Mouse (Mus musculus): Measurements from ENCODE around the gene Cep170b. TPM values are rescaled to one million over a fixed set of nuclear protein-coding genes. Genes with fewer than 3 reads are reported as not detected.

The Cep170b gene
- polyA plus RNA-seq, 1 experiment from 2014 or later = 20.1 TPM

GRCm38 (mm10) chr12:112772306-112772705 is 52.1 kb downstream of the Cep170b start:
- H3K4me3 ChIP-seq (replicated peaks) = no peak overlapping the region
- H3K9ac ChIP-seq = no peak overlapping the region
- H3K4me1 ChIP-seq (replicated peaks) = 0 out of 2 replicates have a peak, but pooled peaks cover 2% of the 10 kb centered on the region
- H3K9me3 ChIP-seq = no peaks in the 10 kb centered on the region
- H3K4me2 ChIP-seq (replicated peaks) = no peak overlapping the region
- H3K27me3 ChIP-seq (replicated peaks) = no peaks in the 10 kb centered on the region
- no peak for ATAC-seq
- WGBS = 89% methylated on average over 14 of the region's 14 CpGs
- no peak overlapping the region for H3K27ac ChIP-seq
- no peaks in the 10 kb centered on the region for H3K36me3 ChIP-seq

DNA sequence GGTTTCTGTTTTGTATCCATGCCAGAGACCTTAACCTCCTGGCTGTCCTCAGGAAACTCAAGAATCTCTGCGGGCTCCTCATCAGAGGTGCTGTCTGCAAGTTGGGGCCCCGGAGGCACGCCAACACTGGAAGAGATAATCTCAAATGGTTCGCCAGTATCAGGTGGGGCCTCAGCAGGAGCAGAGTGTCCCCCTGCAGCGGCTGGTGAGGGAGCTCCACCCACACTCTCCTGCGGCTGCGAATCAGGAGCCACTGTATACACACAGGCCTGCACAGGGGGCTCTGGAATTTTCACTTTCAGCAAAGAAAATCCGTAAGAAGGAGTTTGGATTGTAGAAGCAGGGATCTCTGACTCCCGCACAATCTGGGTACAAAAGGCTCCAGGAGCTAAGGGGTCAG is 53.1 kb downstream of the Cep170b start:
- Histone ChIP-seq H3K4me3 (replicated peaks) (no peak overlapping the region), H3K36me3 (no peaks in the 10 kb centered on the region), H3K9me3 (no peaks in the 10 kb centered on the region), H3K4me1 (replicated peaks) (0 out of 2 replicates have a peak, but pooled peaks cover 2% of the 10 kb centered on the region), H3K4me2 (replicated peaks) (no peak overlapping the region), H3K27me3 (replicated peaks) (no peaks in the 10 kb centered on the region), H3K27ac (no peak overlapping the region), H3K9ac (no peak overlapping the region)
- no peak for ATAC-seq
- WGBS = 24% methylated on average over 9 of the region's 9 CpGs

DNA sequence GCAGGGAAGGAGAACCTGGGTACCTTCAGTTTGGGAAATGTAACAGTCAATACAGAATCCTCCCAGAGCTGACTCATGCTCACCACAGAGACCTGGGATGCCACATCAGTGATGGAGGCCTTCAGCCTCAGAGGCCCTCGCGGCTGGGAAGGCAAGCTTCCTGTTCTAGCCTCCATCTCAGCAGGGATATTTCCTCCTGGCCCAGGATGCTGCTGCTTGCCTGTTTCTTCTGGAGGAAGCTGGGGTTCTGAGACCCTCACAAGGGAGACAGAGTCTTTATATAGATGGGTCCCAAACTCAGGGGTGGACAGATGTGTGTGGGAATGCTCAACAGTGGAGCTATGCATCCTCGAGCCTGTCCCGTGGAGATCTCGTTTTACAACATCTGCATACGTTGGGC is 53.8 kb downstream of the Cep170b start:
- Histone ChIP-seq H3K27me3 (replicated peaks) (no peaks in the 10 kb centered on the region), H3K4me1 (replicated peaks) (0 out of 2 replicates have a peak, but pooled peaks cover 2% of the 10 kb centered on the region), H3K9me3 (no peaks in the 10 kb centered on the region), H3K4me2 (replicated peaks) (no peak overlapping the region), H3K36me3 (no peaks in the 10 kb centered on the region), H3K9ac (no peak overlapping the region), H3K4me3 (replicated peaks) (no peak overlapping the region), H3K27ac (no peak overlapping the region)
- 78% methylated on average over 6 of the region's 6 CpGs for WGBS
- no peak for ATAC-seq

GRCm38 (mm10) chr12:112774481-112774880 is 54.2 kb downstream of the Cep170b start:
- Histone ChIP-seq H3K9ac (no peak overlapping the region), H3K4me2 (replicated peaks) (no peak overlapping the region), H3K9me3 (no peaks in the 10 kb centered on the region), H3K27ac (no peak overlapping the region), H3K4me1 (replicated peaks) (0 out of 2 replicates have a peak, but pooled peaks cover 2% of the 10 kb centered on the region), H3K36me3 (no peaks in the 10 kb centered on the region), H3K4me3 (replicated peaks) (no peak overlapping the region), H3K27me3 (replicated peaks) (no peaks in the 10 kb centered on the region)
- WGBS = 91% methylated on average over 10 of the region's 10 CpGs
- ATAC-seq = no peak

GRCm38 (mm10) chr12:112791026-112791425 is 70.8 kb downstream of the Cep170b start:
- H3K27ac ChIP-seq = no peak overlapping the region
- H3K9ac ChIP-seq = no peak overlapping the region
- no peaks in the 10 kb centered on the region for H3K9me3 ChIP-seq
- no peak for ATAC-seq
- no peaks in the 10 kb centered on the region for H3K36me3 ChIP-seq
- peaks cover 34% of the 10 kb centered on the region for H3K4me1 ChIP-seq (replicated peaks)
- H3K4me3 ChIP-seq (replicated peaks) = no peak overlapping the region
- no peaks in the 10 kb centered on the region for H3K27me3 ChIP-seq (replicated peaks)
- no peak overlapping the region for H3K4me2 ChIP-seq (replicated peaks)
- WGBS = 71% methylated on average over 8 of the region's 8 CpGs

GRCm38 (mm10) chr12:112793601-112794355 is 73.5 kb downstream of the Cep170b start:
- Histone ChIP-seq H3K27me3 (replicated peaks) (no peaks in the 10 kb centered on the region), H3K9ac (no peak overlapping the region), H3K27ac (peak overlapping the region; percentile 44; the same call in 1 of the 2 replicates), H3K9me3 (no peaks in the 10 kb centered on the region), H3K4me3 (replicated peaks) (no peak overlapping the region), H3K4me1 (replicated peaks) (peaks cover 58% of the 10 kb centered on the region), H3K4me2 (replicated peaks) (no peak overlapping the region), H3K36me3 (no peaks in the 10 kb centered on the region)
- ATAC-seq = peak; percentile 62
- 64% methylated on average over 13 of the region's 13 CpGs for WGBS

DNA sequence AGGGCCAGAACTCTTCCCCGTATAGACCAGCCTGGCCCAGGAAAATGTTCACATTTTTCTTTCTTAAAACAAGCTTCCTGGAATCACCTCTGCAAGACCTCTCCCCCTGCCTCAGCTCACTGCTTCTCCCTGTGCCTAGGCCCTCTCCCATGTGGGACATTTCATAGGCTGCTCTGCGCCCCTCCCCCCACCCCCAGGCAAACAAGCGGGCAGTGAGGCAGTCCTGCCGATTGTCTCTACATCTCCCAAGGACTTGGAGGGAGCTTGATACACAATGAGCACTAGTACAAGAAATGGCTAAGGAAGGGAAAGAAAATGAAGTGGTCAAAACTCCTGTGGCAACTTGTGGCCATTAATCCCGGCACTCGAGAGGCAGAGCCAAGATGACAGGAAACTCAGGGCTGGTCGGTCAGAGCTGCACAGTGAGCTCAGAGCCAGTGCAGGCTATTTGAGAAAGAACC is 74.1 kb downstream of the Cep170b start:
- ATAC-seq = no peak
- H3K4me1 ChIP-seq (replicated peaks) = peaks cover 64% of the 10 kb centered on the region
- H3K9me3 ChIP-seq = no peaks in the 10 kb centered on the region
- H3K36me3 ChIP-seq = no peaks in the 10 kb centered on the region
- H3K4me3 ChIP-seq (replicated peaks) = no peak overlapping the region
- no peak overlapping the region for H3K9ac ChIP-seq
- peak overlapping the region; percentile 44; the same call in 1 of the 2 replicates for H3K27ac ChIP-seq
- H3K27me3 ChIP-seq (replicated peaks) = no peaks in the 10 kb centered on the region
- WGBS = 22% methylated on average over 7 of the region's 7 CpGs
- H3K4me2 ChIP-seq (replicated peaks) = peak overlapping the region; percentile 26

- Histone ChIP-seq H3K27me3 (replicated peaks) (no peaks in the 10 kb centered on the region; the same call in 1 of the 2 replicates), H3K4me3 (replicated peaks) (0 out of 2 replicates have a peak overlapping the region, but pooled peaks have one; percentile 7), H3K27ac (no peak overlapping the region), H3K4me2 (replicated peaks) (peak overlapping the region; percentile 41), H3K9me3 (no peaks in the 10 kb centered on the region), H3K36me3 (no peaks in the 10 kb centered on the region), H3K4me1 (replicated peaks) (peaks cover 64% of the 10 kb centered on the region), H3K9ac (no peak overlapping the region)
- no peak for ATAC-seq
- 85% methylated on average over 5 of the region's 5 CpGs for WGBS
Observed at GRCm38 (mm10) chr12:112794998-112795397, 74.7 kb downstream of the Cep170b start.

- Histone ChIP-seq H3K27me3 (replicated peaks) (no peaks in the 10 kb centered on the region; the same call in 1 of the 2 replicates), H3K9ac (no peak overlapping the region), H3K4me1 (replicated peaks) (peaks cover 65% of the 10 kb centered on the region), H3K4me2 (replicated peaks) (peak overlapping the region; percentile 41), H3K27ac (no peak overlapping the region), H3K4me3 (replicated peaks) (0 out of 2 replicates have a peak overlapping the region, but pooled peaks have one; percentile 7), H3K36me3 (no peaks in the 10 kb centered on the region), H3K9me3 (no peaks in the 10 kb centered on the region)
- ATAC-seq = peak; percentile 46
- WGBS = 35% methylated on average over 18 of the region's 18 CpGs
Observed at GRCm38 (mm10) chr12:112795466-112796104, 75.3 kb downstream of the Cep170b start.

Other genes with a start within 250 kb of the Cep170b start
- gene A530016L24Rik, start 231.0 kb upstream of the Cep170b start, polyA plus RNA-seq (2015; fragmentation: Nextera tagmentation; extraction: Ambion mirVana) = 0.30 and 0.36 TPM in 2 replicates
- gene Tmem179, start 203.7 kb upstream of the Cep170b start, polyA plus RNA-seq (2015; fragmentation: Nextera tagmentation; extraction: Ambion mirVana) = 2.4 and 3.2 TPM in 2 replicates
- 2.5 and 2.8 TPM in 2 replicates for gene Inf2, start 131.7 kb upstream of the Cep170b start, polyA plus RNA-seq (2015; fragmentation: Nextera tagmentation; extraction: Ambion mirVana)
- gene Adssl1, start 100.4 kb upstream of the Cep170b start, polyA plus RNA-seq (2015; fragmentation: Nextera tagmentation; extraction: Ambion mirVana) = 2.1 and 2.8 TPM in 2 replicates
- gene Siva1, start 75.8 kb upstream of the Cep170b start, polyA plus RNA-seq (2015; fragmentation: Nextera tagmentation; extraction: Ambion mirVana) = 183 and 225 TPM in 2 replicates
- 128 and 141 TPM in 2 replicates for gene Akt1, start 45.6 kb upstream of the Cep170b start, polyA plus RNA-seq (2015; fragmentation: Nextera tagmentation; extraction: Ambion mirVana)
- gene Zbtb42, start 41.6 kb upstream of the Cep170b start, polyA plus RNA-seq (2015; fragmentation: Nextera tagmentation; extraction: Ambion mirVana) = 7.5 and 10.3 TPM in 2 replicates
- 11.6 and 12.6 TPM in 2 replicates for gene Pld4, start 40.2 kb downstream of the Cep170b start, polyA plus RNA-seq (2015; fragmentation: Nextera tagmentation; extraction: Ambion mirVana)
- gene Ahnak2, start 82.2 kb downstream of the Cep170b start, polyA plus RNA-seq (2015; fragmentation: Nextera tagmentation; extraction: Ambion mirVana) = 2.3 and 3.0 TPM in 2 replicates
- 3.7 and 4.6 TPM in 2 replicates for gene Clba1, start 88.5 kb downstream of the Cep170b start, polyA plus RNA-seq (2015; fragmentation: Nextera tagmentation; extraction: Ambion mirVana)
- 87.6 and 88.0 TPM in 2 replicates for gene Cdca4, start 109.0 kb downstream of the Cep170b start, polyA plus RNA-seq (2015; fragmentation: Nextera tagmentation; extraction: Ambion mirVana)
- 0.24 and 0.40 TPM in 2 replicates for gene Gpr132, start 147.8 kb downstream of the Cep170b start, polyA plus RNA-seq (2015; fragmentation: Nextera tagmentation; extraction: Ambion mirVana)
- 3.7 and 4.1 TPM in 2 replicates for gene Jag2, start 209.3 kb downstream of the Cep170b start, polyA plus RNA-seq (2015; fragmentation: Nextera tagmentation; extraction: Ambion mirVana)
- 91.3 and 94.7 TPM in 2 replicates for gene Nudt14, start 221.7 kb downstream of the Cep170b start, polyA plus RNA-seq (2015; fragmentation: Nextera tagmentation; extraction: Ambion mirVana)

All from intestine, embryonic 15.5 days (tissue).